Comparison of ENCODE assay signal across 34 mouse cellular contexts in genomic region chr8:88160237-88160995, GRCm38 (mm10). TPM values are rescaled to one million over a fixed set of nuclear protein-coding genes. Genes with fewer than 3 reads are reported as not detected.
DNase-seq lines count a peak whose midpoint lies in the region; TF ChIP-seq lines count a peak whose summit lies in the region.
"Had no signal": no experiment of that assay in that cellular context is flagged by ENCODE, and none has a peak within 500 bp of the region (broad histone marks: within the 10 kb centered on the region; RNA-seq: fewer than 3 reads in every experiment).

No protein-coding gene starts in this region.

- no peak overlapping the region for H3ac ChIP-seq in myocyte (ENCODE audit: control insufficient read depth, insufficient read length)

- TF ChIP-seq POLR2A in myocyte (IDR thresholded peaks at IDR 0.05; ENCODE audit: insufficient read length, low read depth) = no peak

- H3K36me3 ChIP-seq in myocyte (ENCODE audit: control insufficient read depth, insufficient read depth) = peaks cover 57% of the 10 kb centered on the region

- H3K79me2 ChIP-seq in myocyte (ENCODE audit: control insufficient read depth, insufficient read depth) = no peaks in the 10 kb centered on the region

- no peak overlapping the region for H3K4me2 ChIP-seq in myocyte (ENCODE audit: low read depth)
- H3K4me2 ChIP-seq: embryonic facial prominence, embryonic 15.5 days; forebrain, embryonic 15.5 days; heart, embryonic 11.5 days; hindbrain, embryonic 12.5 days; intestine, embryonic 15.5 days; limb, embryonic 15.5 days; liver, embryonic 13.5 days; midbrain, embryonic 13.5 days had no signal

- H3K4me3 ChIP-seq in myocyte = no peak overlapping the region
- H3K4me3 ChIP-seq: embryonic facial prominence, embryonic 10.5 days; embryonic facial prominence, embryonic 15.5 days; forebrain, embryonic 15.5 days; gastrocnemius, adult 2 months; hindbrain, embryonic 12.5 days; intestine, embryonic 15.5 days; layer of hippocampus, adult 2 months; limb, embryonic 10.5 days; limb, embryonic 15.5 days; liver, embryonic 13.5 days; midbrain, embryonic 13.5 days had no signal

- H3K27me3 ChIP-seq in myocyte (ENCODE audit: control insufficient read depth, insufficient read depth, insufficient read length) = no peaks in the 10 kb centered on the region
- H3K27me3 ChIP-seq: CH12.LX; embryonic facial prominence, embryonic 15.5 days; forebrain, embryonic 15.5 days; hindbrain, embryonic 12.5 days; intestine, embryonic 15.5 days; limb, embryonic 15.5 days; liver, embryonic 13.5 days; midbrain, embryonic 13.5 days; Patski had no signal

- DNase-seq in frontal cortex, postnatal 36 days (ENCODE audit: low spot score in 2 of 2) = peak; percentile 26 to 34
- DNase-seq in frontal cortex, postnatal 10 days (ENCODE audit: low spot score in 2 of 2) = no peak
- DNase-seq in 3134 (ENCODE audit: extremely low read depth, insufficient read length, low spot score) = peak; percentile 43
- DNase-seq in Muller cell, postnatal 12 days (ENCODE audit: inconsistent ontology term) = peak; percentile 11
- no peak for DNase-seq in spleen, postnatal 10 days (ENCODE audit: low spot score in 2 of 2)
- no peak for DNase-seq in cerebellum, postnatal 36 days
- DNase-seq: adrenal gland, postnatal 25 days; B cell, adult 2 months; cerebellum, adult 2 months; cerebellum, postnatal 14 days; gastrocnemius, adult 2 months; gastrocnemius, postnatal 36 days; heart, adult 18-20 months; heart, postnatal 36 days; kidney, adult 2 months; kidney, postnatal 36 days; liver, embryonic 13.5 days; lung, adult 18-20 months; retina, postnatal 1 day; thymus, adult 2 months; thymus, postnatal 36 days had no signal

TF ChIP-seq in myocyte, 11 proteins besides CTCF, POLR2A, EP300 and RAD21:
- TF ChIP-seq POLR2AphosphoS2 (IDR thresholded peaks at IDR 0.05; ENCODE audit: insufficient read length, low read depth) = no peak
- no peak for TF ChIP-seq REST (IDR thresholded peaks at IDR 0.05; ENCODE audit: insufficient read depth, insufficient read length)
- TF ChIP-seq MYOG (IDR thresholded peaks at IDR 0.05; ENCODE audit: control insufficient read depth in 1 of 3, insufficient read depth in 1 of 3, insufficient read length in 2 of 3, low read depth in 2 of 3) = no peak
- no peak for TF ChIP-seq E2F4 (IDR thresholded peaks at IDR 0.05; ENCODE audit: insufficient read depth)
- peak; percentile 59; the same call in 1 of the 2 replicates for TF ChIP-seq CEBPB (IDR thresholded peaks at IDR 0.05; ENCODE audit: insufficient read depth, poor library complexity, severe bottlenecking)

RNA-seq across cellular contexts. Expression of gene Heatr3, which starts 22.8 kb away (rescaled TPM):
- 22.3 TPM for polyA plus RNA-seq in myocyte (2012; fragmentation: generic; extraction: Trizol)

RNA-seq across cellular contexts. Expression of gene Tent4b, which starts 38.6 kb away (rescaled TPM):
- polyA plus RNA-seq in myocyte (2012; fragmentation: generic; extraction: Trizol) = 10.7 TPM

RNA-seq across cellular contexts. Expression of gene Cnep1r1, which starts 41.8 kb away (rescaled TPM):
- polyA plus RNA-seq in myocyte (2012; fragmentation: generic; extraction: Trizol) = 17.2 TPM

Comparison
In these comparisons a context has a peak if more than half of its experiments do, and no peak if none do; other contexts are left out.
1. DNase-seq: peak in frontal cortex, postnatal 36 days (2 of 2), 3134 (single experiment) and Muller cell, postnatal 12 days (single experiment); none in frontal cortex, postnatal 10 days (0 of 2), spleen, postnatal 10 days (0 of 2) and cerebellum, postnatal 36 days (0 of 2).